Mouse (Mus musculus): ENCODE measurements at regions not wholly inside any gene's neighbourhood (a gene's known extent, or its start where the extent isn't known, plus 50 kb on each side); places are given as distances from the start of the nearest gene placed in this dataset.
A peak's percentile ranks its signal among the peaks of the same experiment; 100 is the strongest.

DNA sequence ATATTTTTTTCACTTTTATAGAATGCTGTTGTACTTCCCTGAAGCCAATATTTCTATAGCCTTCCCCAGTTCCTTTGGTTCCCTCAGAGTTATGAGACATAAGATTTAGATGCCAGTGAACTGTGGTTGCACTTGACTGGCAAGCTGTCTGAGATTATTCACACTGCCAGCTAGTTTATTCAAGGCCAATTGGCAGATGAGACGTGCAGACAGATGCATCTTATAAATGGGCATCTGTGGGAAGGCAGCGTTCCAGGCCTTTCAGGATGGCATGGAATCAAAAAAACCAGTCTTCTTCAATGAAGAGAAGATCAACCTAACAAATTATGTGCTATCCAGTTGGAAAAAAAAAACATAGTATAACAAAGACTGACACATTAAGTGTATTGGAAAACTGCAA is 1225.6 kb upstream of the 1700009N14Rik start:
- Histone ChIP-seq H3K4me3 (no peak overlapping the region), H3K4me2 (no peak overlapping the region), H3K9me3 (replicated peaks) (no peaks in the 10 kb centered on the region), H3K4me1 (no peaks in the 10 kb centered on the region), H3K27ac (no peak overlapping the region), H3K36me3 (ENCODE audit: poor library complexity, severe bottlenecking) (no peaks in the 10 kb centered on the region), H3K27me3 (no peaks in the 10 kb centered on the region), H3K9ac (no peak overlapping the region)
- ATAC-seq: peak; percentile 53; the same call in 1 of the 2 replicates
- WGBS: 75% methylated on average over 2 of the region's 2 CpGs
